Mouse (Mus musculus): ENCODE measurements around the gene Mettl21e. TPM values are rescaled to one million over a fixed set of nuclear protein-coding genes. Genes with fewer than 3 reads are reported as not detected.
"Not testable (repeated sequence)": the region's sequence is repeated elsewhere in the genome, so short reads cannot be mapped to it uniquely, and the experiment has no call there.

Gene Mettl21e
- not detected in 2 replicates for polyA plus RNA-seq (2014; fragmentation: Nextera tagmentation; extraction: Ambion mirVana)

DNA sequence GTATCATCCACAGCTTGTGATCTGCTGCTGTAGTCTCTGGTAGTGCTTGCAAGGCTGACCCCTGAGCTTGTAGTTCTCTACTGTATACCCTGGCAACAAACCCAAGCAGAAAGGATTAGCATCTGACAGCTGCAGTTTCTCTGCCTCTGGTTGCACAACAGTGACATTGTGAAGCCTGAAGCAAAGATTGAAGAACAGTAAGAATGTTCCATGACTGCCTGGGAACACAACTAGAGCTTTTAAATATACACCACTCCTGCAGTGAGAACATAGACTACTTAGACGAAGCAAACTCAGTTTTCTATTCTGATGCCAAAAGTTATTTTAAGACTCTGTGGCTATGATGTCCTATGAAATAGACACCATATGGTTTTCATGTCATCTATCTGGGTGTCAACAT lies at the start of gene Mettl21e:
Gene Mettl21e, minus strand, starts transcription at position 86 of the 400 bp plus-strand sequence.
- 64% methylated on average over 1 of the region's 1 CpGs for WGBS
- ATAC-seq (replicated peaks; ENCODE audit: low FRiP score), result no peak

GRCm38 (mm10) chr1:44240440-44240839 lies 21.7 kb upstream of the Mettl21e start:
- not testable (repeated sequence) for DNase-seq (ENCODE audit: low spot score); ATAC-seq (replicated peaks; ENCODE audit: low FRiP score); H3K9me3 ChIP-seq (ENCODE audit: control insufficient read depth, low read length); H3K27me3 ChIP-seq (replicated peaks; ENCODE audit: control insufficient read depth, insufficient read depth, low read length); H3K4me2 ChIP-seq; H3K4me1 ChIP-seq (replicated peaks; ENCODE audit: control insufficient read depth, insufficient read depth, low read length); H3K27ac ChIP-seq (ENCODE audit: low read depth, low read length); H3K36me3 ChIP-seq (ENCODE audit: control insufficient read depth, insufficient read depth, low read length); H3K4me3 ChIP-seq (ENCODE audit: low read depth, low read length); H3K9ac ChIP-seq (ENCODE audit: low read depth, low read length)
- WGBS, result 65% methylated on average over 2 of the region's 2 CpGs

More for the DNA sequence above, at the start of gene Mettl21e:
- Histone ChIP-seq H3K4me1 (replicated peaks; ENCODE audit: control insufficient read depth, insufficient read depth, low read length) (no peaks in the 10 kb centered on the region), H3K9me3 (ENCODE audit: control insufficient read depth, low read length) (no peaks in the 10 kb centered on the region), H3K27me3 (replicated peaks; ENCODE audit: control insufficient read depth, insufficient read depth, low read length) (no peaks in the 10 kb centered on the region), H3K4me2 (no peak within 1 kb of the TSS), H3K27ac (ENCODE audit: low read depth, low read length) (no peak within 1 kb of the TSS), H3K9ac (ENCODE audit: low read depth, low read length) (no peak within 1 kb of the TSS), H3K36me3 (ENCODE audit: control insufficient read depth, insufficient read depth, low read length) (no peaks in the 10 kb centered on the region), H3K4me3 (ENCODE audit: low read depth, low read length) (no peak within 1 kb of the TSS)
- DNase-seq (ENCODE audit: low spot score), result no peak

DNA sequence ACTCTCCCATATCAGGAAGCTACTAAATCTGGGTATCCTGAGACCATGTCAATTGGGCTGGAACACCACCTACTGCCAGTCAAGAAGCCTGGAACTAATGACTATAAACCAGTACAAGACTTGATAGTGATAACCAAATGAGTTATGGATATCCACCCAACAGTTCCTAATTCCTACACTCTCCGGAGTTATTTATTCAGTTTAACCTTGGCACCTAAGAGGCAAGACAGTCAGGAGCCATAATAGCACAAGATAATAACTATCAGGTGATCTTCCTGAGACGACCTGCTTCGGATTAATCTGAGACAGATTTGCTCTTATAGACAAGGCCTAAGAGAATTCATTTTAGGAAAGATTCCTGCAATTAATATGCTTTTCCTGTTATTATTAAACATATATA lies 21.2 kb upstream of the Mettl21e start:
- Histone ChIP-seq H3K27ac (ENCODE audit: low read depth, low read length) (no peak overlapping the region), H3K36me3 (ENCODE audit: control insufficient read depth, insufficient read depth, low read length) (no peaks in the 10 kb centered on the region), H3K4me3 (ENCODE audit: low read depth, low read length) (no peak overlapping the region), H3K9me3 (ENCODE audit: control insufficient read depth, low read length) (no peaks in the 10 kb centered on the region), H3K4me1 (replicated peaks; ENCODE audit: control insufficient read depth, insufficient read depth, low read length) (no peaks in the 10 kb centered on the region), H3K9ac (ENCODE audit: low read depth, low read length) (no peak overlapping the region), H3K27me3 (replicated peaks; ENCODE audit: control insufficient read depth, insufficient read depth, low read length) (no peaks in the 10 kb centered on the region), H3K4me2 (no peak overlapping the region)
- DNase-seq (ENCODE audit: low spot score) (no peak), ATAC-seq (replicated peaks; ENCODE audit: low FRiP score) (no peak)
- 79% methylated on average over 3 of the region's 3 CpGs for WGBS

GRCm38 (mm10) chr1:44237305-44237704 lies 18.5 kb upstream of the Mettl21e start:
- ATAC-seq (replicated peaks; ENCODE audit: low FRiP score) (no peak), DNase-seq (ENCODE audit: low spot score) (no peak)
- no peaks in the 10 kb centered on the region for H3K36me3 ChIP-seq (ENCODE audit: control insufficient read depth, insufficient read depth, low read length)
- H3K4me1 ChIP-seq (replicated peaks; ENCODE audit: control insufficient read depth, insufficient read depth, low read length), result no peaks in the 10 kb centered on the region
- WGBS, result 68% methylated on average over 2 of the region's 2 CpGs
- no peak overlapping the region for H3K4me2 ChIP-seq
- H3K27me3 ChIP-seq (replicated peaks; ENCODE audit: control insufficient read depth, insufficient read depth, low read length), result no peaks in the 10 kb centered on the region
- no peak overlapping the region for H3K4me3 ChIP-seq (ENCODE audit: low read depth, low read length)
- no peaks in the 10 kb centered on the region for H3K9me3 ChIP-seq (ENCODE audit: control insufficient read depth, low read length)
- no peak overlapping the region for H3K27ac ChIP-seq (ENCODE audit: low read depth, low read length)
- H3K9ac ChIP-seq (ENCODE audit: low read depth, low read length), result no peak overlapping the region

DNA sequence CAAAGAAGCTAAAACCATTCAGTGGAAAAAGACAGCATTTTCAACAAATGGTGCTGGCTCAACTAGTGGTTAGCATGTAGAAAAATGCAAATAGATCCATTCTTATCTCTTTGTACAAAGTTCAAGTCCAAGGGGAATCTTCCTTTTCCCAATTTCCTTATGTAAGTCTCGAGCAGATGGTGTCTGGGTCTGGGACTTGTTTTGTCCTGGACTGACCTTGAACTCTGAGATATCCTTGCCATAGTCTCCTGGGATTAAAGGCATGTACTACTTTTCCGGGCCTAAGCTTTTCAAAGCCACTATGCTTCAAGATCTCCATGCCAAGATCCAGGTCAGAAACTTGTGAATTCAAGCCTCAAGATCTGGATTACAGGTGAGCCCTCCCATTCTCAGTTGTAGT lies 16.6 kb upstream of the Mettl21e start:
- Histone ChIP-seq H3K4me2 (no peak overlapping the region), H3K9ac (ENCODE audit: low read depth, low read length) (no peak overlapping the region), H3K4me1 (replicated peaks; ENCODE audit: control insufficient read depth, insufficient read depth, low read length) (no peaks in the 10 kb centered on the region), H3K36me3 (ENCODE audit: control insufficient read depth, insufficient read depth, low read length) (no peaks in the 10 kb centered on the region), H3K4me3 (ENCODE audit: low read depth, low read length) (no peak overlapping the region), H3K27me3 (replicated peaks; ENCODE audit: control insufficient read depth, insufficient read depth, low read length) (no peaks in the 10 kb centered on the region), H3K27ac (ENCODE audit: low read depth, low read length) (no peak overlapping the region), H3K9me3 (ENCODE audit: control insufficient read depth, low read length) (no peaks in the 10 kb centered on the region)
- DNase-seq (ENCODE audit: low spot score) (no peak), ATAC-seq (replicated peaks; ENCODE audit: low FRiP score) (no peak)
- 75% methylated on average over 2 of the region's 2 CpGs for WGBS

GRCm38 (mm10) chr1:44234531-44234930 lies 15.8 kb upstream of the Mettl21e start:
- not testable (repeated sequence) for DNase-seq (ENCODE audit: low spot score); H3K9ac ChIP-seq (ENCODE audit: low read depth, low read length); H3K27ac ChIP-seq (ENCODE audit: low read depth, low read length); H3K9me3 ChIP-seq (ENCODE audit: control insufficient read depth, low read length); H3K4me2 ChIP-seq; ATAC-seq (replicated peaks; ENCODE audit: low FRiP score); H3K4me1 ChIP-seq (replicated peaks; ENCODE audit: control insufficient read depth, insufficient read depth, low read length); H3K4me3 ChIP-seq (ENCODE audit: low read depth, low read length); H3K27me3 ChIP-seq (replicated peaks; ENCODE audit: control insufficient read depth, insufficient read depth, low read length); H3K36me3 ChIP-seq (ENCODE audit: control insufficient read depth, insufficient read depth, low read length)
- 88% methylated on average over 2 of the region's 2 CpGs for WGBS

DNA sequence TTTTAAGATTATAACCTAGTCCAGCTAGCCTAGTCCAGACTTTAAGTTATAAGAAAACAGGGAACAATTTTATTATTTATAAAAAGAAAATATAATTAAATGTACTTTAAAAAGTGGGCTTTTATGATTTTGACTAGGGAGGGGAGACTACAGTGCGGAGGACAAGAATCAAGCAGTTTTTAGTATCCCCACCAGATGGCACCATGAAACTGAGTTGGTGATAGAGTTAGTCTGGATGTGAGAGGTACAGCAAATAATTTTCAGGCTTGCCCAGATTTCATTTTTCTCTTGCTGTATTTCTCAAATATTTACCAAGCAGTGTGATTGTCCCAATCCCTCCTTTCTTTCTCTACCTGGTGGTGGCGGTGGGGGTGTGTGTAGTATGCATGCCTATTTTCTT lies 10.3 kb upstream of the Mettl21e start:
- Histone ChIP-seq H3K36me3 (ENCODE audit: control insufficient read depth, insufficient read depth, low read length) (no peaks in the 10 kb centered on the region), H3K4me2 (no peak overlapping the region), H3K9ac (ENCODE audit: low read depth, low read length) (no peak overlapping the region), H3K27me3 (replicated peaks; ENCODE audit: control insufficient read depth, insufficient read depth, low read length) (no peaks in the 10 kb centered on the region), H3K4me1 (replicated peaks; ENCODE audit: control insufficient read depth, insufficient read depth, low read length) (no peaks in the 10 kb centered on the region), H3K27ac (ENCODE audit: low read depth, low read length) (no peak overlapping the region), H3K4me3 (ENCODE audit: low read depth, low read length) (no peak overlapping the region), H3K9me3 (ENCODE audit: control insufficient read depth, low read length) (no peaks in the 10 kb centered on the region)
- ATAC-seq (replicated peaks; ENCODE audit: low FRiP score) (no peak), DNase-seq (ENCODE audit: low spot score) (no peak)
- WGBS, result 54% methylated on average over 2 of the region's 2 CpGs

DNA sequence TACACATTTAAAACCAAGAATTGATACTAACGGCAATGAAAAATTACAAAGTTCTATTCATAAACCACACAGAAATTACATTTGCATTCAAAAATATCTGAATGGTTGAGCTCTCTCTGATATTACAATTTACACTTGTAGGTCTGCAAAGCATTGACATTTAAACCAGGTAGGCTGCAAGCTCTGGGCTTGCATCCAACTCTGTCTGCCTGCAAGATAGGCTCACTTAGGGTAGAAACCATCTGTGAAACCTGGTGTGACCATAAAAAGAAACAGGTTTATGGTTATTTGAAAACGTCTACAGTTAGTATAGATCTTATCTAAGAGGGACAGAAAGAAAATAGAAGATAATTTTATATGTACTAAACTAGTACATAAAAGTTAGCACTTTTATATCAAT lies 1.6 kb downstream of the Mettl21e start:
- Histone ChIP-seq H3K36me3 (ENCODE audit: control insufficient read depth, insufficient read depth, low read length) (no peaks in the 10 kb centered on the region), H3K4me1 (replicated peaks; ENCODE audit: control insufficient read depth, insufficient read depth, low read length) (no peaks in the 10 kb centered on the region), H3K27me3 (replicated peaks; ENCODE audit: control insufficient read depth, insufficient read depth, low read length) (no peaks in the 10 kb centered on the region), H3K27ac (ENCODE audit: low read depth, low read length) (no peak overlapping the region), H3K9ac (ENCODE audit: low read depth, low read length) (no peak overlapping the region), H3K4me3 (ENCODE audit: low read depth, low read length) (no peak overlapping the region), H3K9me3 (ENCODE audit: control insufficient read depth, low read length) (no peaks in the 10 kb centered on the region), H3K4me2 (no peak overlapping the region)
- WGBS, result 67% methylated on average over 2 of the region's 2 CpGs
- DNase-seq (ENCODE audit: low spot score), result no peak
- ATAC-seq (replicated peaks; ENCODE audit: low FRiP score), result no peak

GRCm38 (mm10) chr1:44216352-44217116 lies 2.2 kb downstream of the Mettl21e start:
- H3K4me3 ChIP-seq (ENCODE audit: low read depth, low read length), result no peak overlapping the region
- H3K9me3 ChIP-seq (ENCODE audit: control insufficient read depth, low read length), result no peaks in the 10 kb centered on the region
- no peak overlapping the region for H3K27ac ChIP-seq (ENCODE audit: low read depth, low read length)
- H3K27me3 ChIP-seq (replicated peaks; ENCODE audit: control insufficient read depth, insufficient read depth, low read length), result no peaks in the 10 kb centered on the region
- no peak overlapping the region for H3K4me2 ChIP-seq
- no peaks in the 10 kb centered on the region for H3K36me3 ChIP-seq (ENCODE audit: control insufficient read depth, insufficient read depth, low read length)
- 69% methylated on average over 2 of the region's 2 CpGs for WGBS
- no peak overlapping the region for H3K9ac ChIP-seq (ENCODE audit: low read depth, low read length)
- H3K4me1 ChIP-seq (replicated peaks; ENCODE audit: control insufficient read depth, insufficient read depth, low read length), result no peaks in the 10 kb centered on the region
- ATAC-seq (replicated peaks; ENCODE audit: low FRiP score) (no peak), DNase-seq (ENCODE audit: low spot score) (no peak)
